Mouse (Mus musculus) cerebral cortex, adult 2 months (tissue): ENCODE measurements around the gene Cep104.

Experiments used
- WGBS: fragments of 180-500 bp; shearing (Covaris S2); methylation state at CpG from one replicate; pipeline ENCODE4 v1.1.7; 2018; 5-methylcytosine and 5-hydroxymethylcytosine counted together

Cep104 gene

DNA sequence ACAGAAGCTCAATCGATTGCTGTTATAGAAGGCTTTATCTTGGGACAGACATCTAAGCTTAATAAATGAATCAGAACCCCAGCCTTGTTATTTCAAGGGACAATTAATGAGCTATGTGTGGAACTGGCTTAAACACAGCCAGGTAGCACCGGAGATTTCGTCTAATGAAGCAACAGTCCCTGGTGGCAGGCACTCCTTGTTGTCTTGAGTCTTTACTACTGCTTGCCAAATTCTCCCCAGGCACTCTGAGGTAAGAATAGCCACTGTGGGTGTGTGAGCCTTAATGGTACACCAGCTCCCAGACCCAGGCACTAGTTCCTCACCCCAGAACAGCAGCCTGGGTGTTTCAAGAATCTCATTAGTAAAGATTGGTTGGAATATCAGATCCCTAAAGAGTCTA lies 76.4 kb downstream of the Cep104 start:
- 38% methylated on average over 3 of the region's 3 CpGs for WGBS

- WGBS = 72% methylated on average over 3 of the region's 4 CpGs
These were observed 78.1 kb downstream of the Cep104 start for GRCm38 (mm10) chr4:154053065-154053464.

- 90% methylated on average over 7 of the region's 7 CpGs for WGBS
These were observed 80.5 kb downstream of the Cep104 start for GRCm38 (mm10) chr4:154055482-154055881.

GRCm38 (mm10) chr4:154056046-154056445 lies 81.1 kb downstream of the Cep104 start:
- 77% methylated on average over 2 of the region's 2 CpGs for WGBS

GRCm38 (mm10) chr4:154056661-154057060 lies 81.7 kb downstream of the Cep104 start:
- WGBS = 43% methylated on average over 2 of the region's 2 CpGs

GRCm38 (mm10) chr4:154057696-154058095 lies 82.7 kb downstream of the Cep104 start:
- whole genome bisulfite sequencing = 54% methylated on average over 4 of the region's 4 CpGs
